Mouse (Mus musculus): Measurements from ENCODE around the gene Zc3h10.
A peak's percentile ranks its signal among the peaks of the same experiment; 100 is the strongest.
"Not testable (repeated sequence)": the region's sequence is repeated elsewhere in the genome, so short reads cannot be mapped to it uniquely, and the experiment has no call there.

Gene Zc3h10

GRCm38 (mm10) chr10:128550144-128550823 lies 2.7 kb upstream of the Zc3h10 start:
- DNase-seq: not testable (repeated sequence)

GRCm38 (mm10) chr10:128549682-128550057 lies 2.1 kb upstream of the Zc3h10 start:
- peak; percentile 60 to 67 for DNase-seq

GRCm38 (mm10) chr10:128548947-128549681 lies 1.5 kb upstream of the Zc3h10 start, which contains the start of gene Rpl41:
Gene Rpl41 (minus strand): TSS chr10:128549305.
- peak; percentile 92 to 94 for DNase-seq

- peak; percentile 38 to 49 for DNase-seq
Observed at GRCm38 (mm10) chr10:128548051-128548791, 647 bp upstream of the Zc3h10 start.

- DNase-seq: no peak
Observed at GRCm38 (mm10) chr10:128546787-128547186, 787 bp downstream of the Zc3h10 start.

GRCm38 (mm10) chr10:128546361-128546760 lies 1.2 kb downstream of the Zc3h10 start:
- peak in 1 of 2 experiments; percentile 43 for DNase-seq

- DNase-seq: no peak
Observed at GRCm38 (mm10) chr10:128545570-128545898, 2.0 kb downstream of the Zc3h10 start.

- DNase-seq: no peak
Observed at GRCm38 (mm10) chr10:128544674-128545569, 2.7 kb downstream of the Zc3h10 start.

GRCm38 (mm10) chr10:128544151-128544657 lies 3.4 kb downstream of the Zc3h10 start:
- DNase-seq: no peak

GRCm38 (mm10) chr10:128543100-128543499 lies 4.5 kb downstream of the Zc3h10 start:
- DNase-seq: no peak

GRCm38 (mm10) chr10:128538340-128538870 lies 9.2 kb downstream of the Zc3h10 start:
- no peak for DNase-seq

- DNase-seq: peak; percentile 91 to 93
Observed at GRCm38 (mm10) chr10:128536266-128536940, 11.2 kb downstream of the Zc3h10 start.

- DNase-seq: no peak
Observed at GRCm38 (mm10) chr10:128535624-128536265, 11.8 kb downstream of the Zc3h10 start.

GRCm38 (mm10) chr10:128535206-128535605 lies 12.4 kb downstream of the Zc3h10 start:
- no peak for DNase-seq

GRCm38 (mm10) chr10:128526366-128527356 lies 20.9 kb downstream of the Zc3h10 start:
- DNase-seq: no peak

- peak; percentile 90 to 91 for DNase-seq
Observed at GRCm38 (mm10) chr10:128525671-128526308, 21.8 kb downstream of the Zc3h10 start, which contains the start of gene Esyt1. Gene Esyt1 (minus strand): TSS chr10:128525871.

GRCm38 (mm10) chr10:128524732-128525662 lies 22.6 kb downstream of the Zc3h10 start:
- DNase-seq: peak; percentile 67 to 77

Measured in cerebellum, postnatal 14 days (tissue).